Mouse (Mus musculus): Measurements from ENCODE around the gene 1700025G04Rik. TPM values are rescaled to one million over a fixed set of nuclear protein-coding genes. Genes with fewer than 3 reads are reported as not detected.

The 1700025G04Rik gene
- polyA plus RNA-seq, 1 experiment from 2014 or later, result 49.9 TPM

DNA sequence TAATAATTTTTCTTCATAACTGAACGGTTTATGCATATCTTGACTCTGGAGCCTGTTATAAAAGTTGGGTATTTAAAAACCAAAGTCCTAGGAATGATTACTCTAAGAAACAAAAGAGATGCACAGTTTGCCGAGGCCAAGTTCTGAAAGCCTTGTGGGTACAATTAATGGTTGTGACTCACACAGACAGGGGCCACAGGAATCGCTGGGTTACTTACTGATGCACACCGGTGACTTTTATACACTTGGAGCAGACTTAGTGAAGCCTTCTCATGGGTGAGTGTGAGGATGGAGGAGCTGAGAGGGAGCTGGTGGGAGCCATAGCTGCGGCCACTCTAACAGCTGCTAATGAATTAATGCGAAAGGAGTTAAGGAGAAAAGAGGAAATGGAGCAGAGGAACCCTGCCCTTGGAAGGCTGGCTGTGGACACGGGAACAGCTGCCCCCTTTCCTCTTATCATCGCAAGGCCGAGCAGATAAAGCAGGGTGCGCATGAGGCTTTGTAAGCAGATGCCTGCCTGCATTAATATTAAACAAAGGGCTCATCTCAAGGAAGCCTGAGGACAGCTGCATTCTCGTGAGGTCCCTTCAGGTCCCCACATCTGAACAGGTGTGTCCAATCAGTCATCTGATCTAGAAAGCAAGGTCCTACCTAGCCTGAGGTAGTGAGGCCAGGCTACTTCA lies 146.8 kb downstream of the 1700025G04Rik start:
- peaks cover 52% of the 10 kb centered on the region for H3K4me1 ChIP-seq
- no peaks in the 10 kb centered on the region for H3K36me3 ChIP-seq
- peak; percentile 38 for ATAC-seq (ENCODE audit: low FRiP score, low read depth)
- H3K9ac ChIP-seq, result no peak overlapping the region
- no peaks in the 10 kb centered on the region for H3K9me3 ChIP-seq
- H3K27ac ChIP-seq, result no peak overlapping the region
- no peak overlapping the region for H3K4me3 ChIP-seq
- 50% methylated on average over 11 of the region's 11 CpGs for WGBS
- no peaks in the 10 kb centered on the region for H3K27me3 ChIP-seq (replicated peaks)
- H3K4me2 ChIP-seq (replicated peaks), result no peak overlapping the region

DNA sequence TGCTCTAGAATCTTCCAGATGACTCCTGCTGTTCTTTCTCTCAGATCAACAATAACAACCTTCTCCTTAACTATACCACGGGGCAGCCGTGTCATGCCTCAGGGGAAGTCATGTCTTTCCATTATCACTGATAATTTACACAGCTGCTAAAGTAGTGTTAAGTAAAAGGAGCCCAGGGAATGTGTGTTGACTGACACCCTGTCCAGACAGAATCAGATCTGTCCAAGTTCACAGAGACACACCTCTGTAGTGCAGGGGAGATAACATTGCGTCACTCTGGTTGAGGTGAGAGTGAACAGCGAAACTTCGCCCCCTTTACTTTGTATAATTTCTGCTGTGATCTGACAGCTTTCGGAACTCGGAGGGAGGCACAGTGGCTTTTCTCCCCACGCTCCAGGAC lies 149.9 kb downstream of the 1700025G04Rik start:
- Histone ChIP-seq H3K27ac (no peak overlapping the region), H3K4me3 (no peak overlapping the region), H3K9me3 (no peaks in the 10 kb centered on the region), H3K4me2 (replicated peaks) (no peak overlapping the region), H3K36me3 (no peaks in the 10 kb centered on the region), H3K4me1 (peaks cover 30% of the 10 kb centered on the region), H3K9ac (no peak overlapping the region), H3K27me3 (replicated peaks) (no peaks in the 10 kb centered on the region)
- no peak for ATAC-seq (ENCODE audit: low FRiP score, low read depth)
- 61% methylated on average over 8 of the region's 8 CpGs for WGBS

DNA sequence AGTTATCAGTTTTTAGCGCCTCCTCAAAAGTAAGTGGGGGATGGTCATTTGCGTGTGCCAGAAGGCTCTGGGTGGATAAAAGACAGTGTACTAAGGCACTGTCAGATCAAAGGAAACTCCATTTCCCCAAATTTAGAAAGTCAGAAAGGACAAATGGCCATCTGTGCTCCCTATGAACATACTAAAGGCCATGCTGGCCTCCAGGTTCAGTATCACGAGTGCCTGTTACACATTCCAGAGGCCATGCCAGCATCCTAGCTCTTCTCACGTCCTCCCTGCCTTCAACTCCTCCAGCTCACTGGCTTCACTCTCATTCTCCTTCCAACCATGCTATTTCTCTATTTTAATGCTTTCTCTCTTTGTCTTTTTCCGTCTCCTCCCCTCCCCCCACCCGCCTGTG lies 150.4 kb downstream of the 1700025G04Rik start:
- Histone ChIP-seq H3K9me3 (no peaks in the 10 kb centered on the region), H3K4me3 (no peak overlapping the region), H3K4me2 (replicated peaks) (no peak overlapping the region), H3K4me1 (peaks cover 26% of the 10 kb centered on the region), H3K27ac (no peak overlapping the region), H3K36me3 (no peaks in the 10 kb centered on the region), H3K9ac (no peak overlapping the region), H3K27me3 (replicated peaks) (no peaks in the 10 kb centered on the region)
- 56% methylated on average over 6 of the region's 6 CpGs for WGBS
- ATAC-seq (ENCODE audit: low FRiP score, low read depth), result no peak

DNA sequence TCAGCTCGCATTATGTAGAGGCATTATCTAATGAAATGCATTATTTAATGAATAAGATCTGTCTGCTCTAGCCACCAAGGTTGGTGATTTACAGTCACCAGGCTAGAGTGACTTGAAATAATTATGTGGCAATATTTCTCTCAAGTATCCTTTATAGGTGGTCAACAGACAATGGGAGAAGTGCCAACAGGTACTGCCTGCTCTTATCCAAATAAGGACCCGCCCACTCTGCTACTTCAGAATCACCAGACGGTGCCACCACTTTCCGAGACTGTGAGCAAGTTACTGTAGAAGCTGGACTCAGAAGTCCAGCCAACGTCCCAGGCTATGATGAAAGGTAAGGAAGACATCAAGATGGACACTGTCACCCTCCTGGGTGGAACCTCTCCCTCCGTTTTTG lies 156.3 kb downstream of the 1700025G04Rik start:
- Histone ChIP-seq H3K27me3 (replicated peaks) (no peaks in the 10 kb centered on the region), H3K36me3 (no peaks in the 10 kb centered on the region), H3K9me3 (no peaks in the 10 kb centered on the region), H3K9ac (no peak overlapping the region), H3K4me3 (no peak overlapping the region), H3K4me2 (replicated peaks) (no peak overlapping the region), H3K4me1 (peaks cover 7% of the 10 kb centered on the region; the same call in 1 of the 2 replicates), H3K27ac (no peak overlapping the region)
- WGBS, result 80% methylated on average over 6 of the region's 6 CpGs
- ATAC-seq (ENCODE audit: low FRiP score, low read depth), result no peak

DNA sequence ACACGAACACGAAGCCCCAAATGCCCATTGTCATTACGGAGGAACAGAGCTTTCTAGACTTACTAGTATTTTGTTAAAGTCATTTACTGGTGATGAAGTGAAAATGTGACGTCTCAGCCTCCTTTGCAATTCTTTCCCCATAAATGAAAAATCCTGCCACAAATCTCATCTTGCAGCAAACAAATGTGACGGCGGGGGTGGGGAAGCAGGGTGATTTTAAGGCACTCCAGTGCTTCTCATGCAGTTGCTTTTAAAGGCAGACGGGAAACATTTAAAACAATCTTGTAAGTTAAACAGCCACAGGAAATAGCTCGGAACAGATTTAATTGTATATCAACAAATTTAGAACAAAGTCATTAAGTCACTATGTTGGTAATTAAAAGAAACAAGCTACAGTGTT lies 163.1 kb downstream of the 1700025G04Rik start:
- Histone ChIP-seq H3K36me3 (no peaks in the 10 kb centered on the region), H3K27ac (no peak overlapping the region), H3K9me3 (no peaks in the 10 kb centered on the region), H3K9ac (no peak overlapping the region), H3K4me1 (peaks cover 4% of the 10 kb centered on the region; the same call in 1 of the 2 replicates), H3K4me2 (replicated peaks) (no peak overlapping the region), H3K27me3 (replicated peaks) (no peaks in the 10 kb centered on the region), H3K4me3 (no peak overlapping the region)
- ATAC-seq (ENCODE audit: low FRiP score, low read depth), result no peak
- 73% methylated on average over 8 of the region's 8 CpGs for WGBS

DNA sequence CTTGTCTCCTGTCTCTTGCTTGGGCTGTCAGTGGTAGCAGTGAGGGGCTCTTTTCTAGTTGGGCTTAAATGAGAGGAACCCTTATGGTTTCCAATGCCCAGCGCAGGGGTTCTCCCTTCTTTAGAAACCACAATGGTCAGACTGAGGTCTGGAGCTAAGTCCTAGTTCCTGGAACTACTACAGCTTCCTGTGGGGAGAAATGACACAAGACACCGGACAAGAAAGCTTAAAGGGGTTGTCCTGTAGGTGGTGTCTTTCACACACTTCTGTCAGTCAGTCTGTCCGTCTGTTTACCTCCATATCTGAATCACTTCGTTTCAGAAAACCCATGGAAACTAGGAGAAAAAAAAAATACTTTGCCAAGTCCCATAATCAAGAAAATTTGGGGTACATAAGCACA lies 163.8 kb downstream of the 1700025G04Rik start:
- no peak overlapping the region for H3K9ac ChIP-seq
- H3K4me2 ChIP-seq (replicated peaks), result no peak overlapping the region
- no peaks in the 10 kb centered on the region for H3K27me3 ChIP-seq (replicated peaks)
- no peaks in the 10 kb centered on the region for H3K9me3 ChIP-seq
- no peak overlapping the region for H3K27ac ChIP-seq
- H3K4me1 ChIP-seq, result peaks cover 4% of the 10 kb centered on the region; the same call in 1 of the 2 replicates
- no peak for ATAC-seq (ENCODE audit: low FRiP score, low read depth)
- 80% methylated on average over 4 of the region's 4 CpGs for WGBS
- H3K36me3 ChIP-seq, result no peaks in the 10 kb centered on the region
- no peak overlapping the region for H3K4me3 ChIP-seq

DNA sequence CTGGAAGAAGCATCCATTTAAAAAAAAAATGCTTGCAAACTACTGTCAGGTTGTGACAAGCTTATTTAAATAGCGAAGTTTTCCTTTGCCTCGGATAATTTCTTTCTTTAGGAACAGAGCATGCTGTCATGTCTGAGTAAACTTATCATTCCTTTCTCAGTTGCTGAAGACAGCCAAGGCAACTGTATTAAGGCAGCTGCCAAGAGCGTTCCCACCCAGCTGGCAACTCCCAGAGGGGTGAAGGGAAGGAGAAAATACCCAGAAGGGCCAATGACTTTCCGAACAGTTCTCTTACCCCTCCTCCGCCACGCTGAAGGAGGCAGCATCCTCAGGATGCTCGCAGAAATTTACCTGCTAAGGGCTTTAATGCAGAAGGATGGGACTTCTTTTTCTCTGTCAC lies 164.2 kb downstream of the 1700025G04Rik start:
- no peak overlapping the region for H3K27ac ChIP-seq

DNA sequence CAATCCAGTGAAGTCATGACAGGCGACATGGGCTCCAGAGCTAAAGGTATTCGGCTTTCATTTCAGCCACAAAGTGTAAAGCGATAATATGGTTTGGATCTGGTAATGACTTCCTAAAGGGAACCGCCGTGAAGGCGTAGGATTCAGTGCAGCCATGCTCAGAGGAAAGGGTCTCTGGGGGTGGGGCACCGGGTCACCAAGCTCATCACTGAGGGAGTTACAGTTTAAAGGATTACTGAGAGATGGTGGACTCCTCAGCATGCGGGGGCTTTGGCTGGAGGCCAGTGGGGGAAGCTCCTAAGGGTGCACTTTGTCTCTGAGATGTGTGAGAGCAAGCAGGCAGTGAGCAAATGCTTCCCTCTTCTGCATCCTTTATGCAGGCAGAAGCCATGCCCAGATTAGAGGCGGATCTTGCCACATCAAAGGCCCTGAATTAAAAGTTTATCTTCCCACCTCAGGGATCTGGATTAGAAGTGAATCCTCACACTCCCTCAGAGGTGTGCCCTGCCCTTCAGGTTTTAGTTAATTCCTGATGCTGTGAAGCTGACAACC lies 171.0 kb downstream of the 1700025G04Rik start:
- no peak overlapping the region for H3K27ac ChIP-seq
- no peaks in the 10 kb centered on the region for H3K27me3 ChIP-seq (replicated peaks)
- no peaks in the 10 kb centered on the region for H3K9me3 ChIP-seq
- H3K4me2 ChIP-seq (replicated peaks), result no peak overlapping the region
- no peak for ATAC-seq (ENCODE audit: low FRiP score, low read depth)
- no peak overlapping the region for H3K9ac ChIP-seq
- no peak overlapping the region for H3K4me3 ChIP-seq
- WGBS, result 77% methylated on average over 9 of the region's 9 CpGs
- H3K4me1 ChIP-seq, result no peaks in the 10 kb centered on the region
- no peaks in the 10 kb centered on the region for H3K36me3 ChIP-seq

More for the DNA sequence above, 164.2 kb downstream of the 1700025G04Rik start:
- H3K4me2 ChIP-seq (replicated peaks), result no peak overlapping the region
- H3K9me3 ChIP-seq, result no peaks in the 10 kb centered on the region
- ATAC-seq (ENCODE audit: low FRiP score, low read depth), result no peak
- 80% methylated on average over 7 of the region's 7 CpGs for WGBS
- H3K9ac ChIP-seq, result no peak overlapping the region
- peaks cover 2% of the 10 kb centered on the region; the same call in 1 of the 2 replicates for H3K4me1 ChIP-seq
- H3K36me3 ChIP-seq, result no peaks in the 10 kb centered on the region
- H3K4me3 ChIP-seq, result no peak overlapping the region
- H3K27me3 ChIP-seq (replicated peaks), result no peaks in the 10 kb centered on the region

DNA sequence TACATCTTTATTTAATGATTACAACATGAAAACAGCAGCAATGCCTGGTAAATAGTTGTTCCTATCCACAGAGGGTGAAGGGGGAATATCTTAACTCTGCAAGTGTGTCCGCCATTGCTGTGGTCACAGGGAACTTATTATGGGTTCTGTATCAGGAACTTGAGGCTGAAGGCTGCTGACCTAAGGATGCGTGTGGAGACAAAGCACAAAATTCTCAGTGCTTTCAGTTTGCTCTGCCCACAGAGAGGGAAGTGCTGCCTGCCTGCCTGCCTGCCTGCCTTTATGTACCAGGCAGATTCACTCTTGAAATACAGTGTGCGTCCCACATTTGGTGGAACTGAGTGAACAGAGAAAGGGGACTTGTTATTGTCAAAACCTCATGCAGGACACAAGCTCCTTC lies 172.2 kb downstream of the 1700025G04Rik start:
- H3K36me3 ChIP-seq, result no peaks in the 10 kb centered on the region
- H3K4me1 ChIP-seq, result no peaks in the 10 kb centered on the region
- H3K27me3 ChIP-seq (replicated peaks), result no peaks in the 10 kb centered on the region
- no peak overlapping the region for H3K9ac ChIP-seq
- WGBS, result 90% methylated on average over 3 of the region's 3 CpGs
- ATAC-seq (ENCODE audit: low FRiP score, low read depth), result no peak
- H3K9me3 ChIP-seq, result no peaks in the 10 kb centered on the region
- no peak overlapping the region for H3K4me3 ChIP-seq
- no peak overlapping the region for H3K27ac ChIP-seq
- no peak overlapping the region for H3K4me2 ChIP-seq (replicated peaks)

DNA sequence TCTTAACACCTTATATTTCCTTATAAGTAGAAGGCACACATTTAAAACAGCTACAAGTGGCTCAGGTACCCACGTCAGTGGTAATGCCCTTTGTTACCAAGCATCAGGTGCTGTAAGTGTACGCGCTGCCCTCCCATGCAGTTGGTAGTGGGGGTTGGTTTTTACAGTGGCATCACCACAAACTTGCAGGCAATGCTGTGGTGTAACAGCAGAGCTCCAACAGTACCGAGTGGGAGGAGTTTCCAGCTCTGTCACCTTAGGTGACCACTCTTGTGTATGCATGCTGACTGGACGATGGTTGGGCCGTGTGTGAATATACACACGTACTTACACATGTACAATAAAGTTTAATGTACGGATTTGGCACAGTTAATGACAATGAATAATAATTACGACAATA lies 175.4 kb downstream of the 1700025G04Rik start:
- no peak overlapping the region for H3K9ac ChIP-seq
- no peak overlapping the region for H3K4me3 ChIP-seq
- WGBS, result 96% methylated on average over 9 of the region's 9 CpGs
- H3K9me3 ChIP-seq, result no peaks in the 10 kb centered on the region
- H3K4me2 ChIP-seq (replicated peaks), result no peak overlapping the region
- H3K27ac ChIP-seq, result no peak overlapping the region
- no peaks in the 10 kb centered on the region for H3K27me3 ChIP-seq (replicated peaks)
- no peaks in the 10 kb centered on the region for H3K4me1 ChIP-seq
- H3K36me3 ChIP-seq, result peaks cover 4% of the 10 kb centered on the region; the same call in 1 of the 2 replicates
- ATAC-seq (ENCODE audit: low FRiP score, low read depth), result no peak

DNA sequence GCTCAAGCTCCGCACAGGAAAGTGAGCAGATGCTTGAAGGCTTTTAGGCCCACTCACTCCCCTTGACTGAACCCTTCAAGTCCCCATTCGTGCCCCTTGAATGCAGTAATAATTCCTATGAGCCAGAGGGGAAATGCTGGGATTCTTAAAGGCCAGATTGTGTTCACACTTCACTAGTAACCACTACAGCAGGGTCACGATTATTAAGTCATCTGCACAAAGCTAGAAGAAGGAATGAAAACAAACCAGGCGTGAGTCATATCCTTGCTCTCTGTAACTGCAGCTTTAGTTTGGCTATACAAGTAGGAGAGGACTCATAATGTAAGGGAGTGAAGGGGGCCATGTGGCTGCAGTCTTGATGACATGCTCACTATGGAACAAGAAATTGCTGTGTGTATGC lies 182.9 kb downstream of the 1700025G04Rik start:
- H3K36me3 ChIP-seq, result peaks cover 7% of the 10 kb centered on the region; the same call in 1 of the 2 replicates
- ATAC-seq (ENCODE audit: low FRiP score, low read depth), result no peak
- no peak overlapping the region for H3K27ac ChIP-seq
- no peak overlapping the region for H3K4me3 ChIP-seq
- WGBS, result 81% methylated on average over 4 of the region's 4 CpGs
- H3K4me2 ChIP-seq (replicated peaks), result no peak overlapping the region
- no peaks in the 10 kb centered on the region for H3K27me3 ChIP-seq (replicated peaks)
- H3K9ac ChIP-seq, result no peak overlapping the region
- no peaks in the 10 kb centered on the region for H3K4me1 ChIP-seq
- H3K9me3 ChIP-seq, result no peaks in the 10 kb centered on the region

DNA sequence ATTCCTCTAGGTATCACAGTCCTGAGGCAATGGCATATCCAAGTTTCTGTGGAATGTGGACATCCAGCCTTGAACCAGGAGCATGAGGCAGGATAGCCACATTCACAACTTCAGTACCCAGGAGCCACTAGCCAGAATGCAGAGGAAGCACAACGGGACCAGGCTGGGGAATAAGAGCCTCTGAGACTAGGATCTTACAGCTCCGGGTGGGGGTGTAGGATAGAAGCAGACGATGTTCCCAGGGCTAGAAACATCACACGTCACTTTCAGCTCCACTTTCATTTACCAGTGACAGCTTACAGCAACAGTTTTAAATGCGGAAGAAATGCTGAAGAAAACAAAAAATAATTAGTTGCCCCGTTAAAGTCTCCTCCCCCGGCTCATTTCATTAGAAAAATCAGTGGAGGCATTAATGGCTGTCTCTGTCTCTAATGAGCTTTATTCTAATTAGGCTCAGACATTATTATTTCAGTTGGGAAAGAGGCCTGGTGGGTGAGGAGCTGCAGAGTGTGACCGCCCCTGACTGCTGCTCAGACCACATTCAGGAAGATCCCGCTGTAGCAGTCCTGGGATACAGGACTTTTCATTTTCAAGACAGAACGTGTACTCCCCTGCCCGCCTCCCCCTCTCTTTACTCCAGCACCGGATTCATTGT lies 189.1 kb downstream of the 1700025G04Rik start:
- no peak for ATAC-seq (ENCODE audit: low FRiP score, low read depth)

More for the DNA sequence above, 189.1 kb downstream of the 1700025G04Rik start:
- Histone ChIP-seq H3K36me3 (no peaks in the 10 kb centered on the region), H3K27me3 (replicated peaks) (no peaks in the 10 kb centered on the region), H3K9me3 (no peaks in the 10 kb centered on the region), H3K27ac (no peak overlapping the region), H3K4me1 (0 out of 2 replicates have a peak, but pooled peaks cover 6% of the 10 kb centered on the region), H3K4me2 (replicated peaks) (no peak overlapping the region), H3K9ac (no peak overlapping the region), H3K4me3 (no peak overlapping the region)
- WGBS, result 74% methylated on average over 12 of the region's 12 CpGs
